Mouse (Mus musculus): ENCODE data around the gene Srl.
"Not testable (repeated sequence)": the region's sequence is repeated elsewhere in the genome, so short reads cannot be mapped to it uniquely, and the experiment has no call there.

Gene Srl

GRCm38 (mm10) chr16:4555555-4555954, 13.9 kb upstream of the Srl start:
- in situ Hi-C loops (cut with MboI, MseI), result loop anchor here (10.0 kb wide), 1 partner anchor 481 kb away; the partner anchor contains the start of gene Trap1

- in situ Hi-C loops (cut with MboI, MseI), result loop anchor here (10.0 kb wide), 1 partner anchor 478 kb away; the partner anchor contains the start of gene Trap1
These were observed 11.4 kb upstream of the Srl start for GRCm38 (mm10) chr16:4552829-4553550.

- in situ Hi-C loops (cut with MboI, MseI), result loop anchor here (10.0 kb wide), 1 partner anchor 477 kb away; the partner anchor contains the start of gene Trap1
These were observed 10.3 kb upstream of the Srl start for GRCm38 (mm10) chr16:4551885-4552284.

- in situ Hi-C loops (cut with MboI, MseI), result loop anchor here (10.0 kb wide), 1 partner anchor 476 kb away; the partner anchor contains the start of gene Trap1
These were observed 9.4 kb upstream of the Srl start for GRCm38 (mm10) chr16:4551056-4551455.

GRCm38 (mm10) chr16:4548953-4549688, 7.5 kb upstream of the Srl start:
- in situ Hi-C loops (cut with MboI, MseI), result no loop called here

- in situ Hi-C loops (cut with MboI, MseI), result no loop called here
These were observed 6.0 kb upstream of the Srl start for GRCm38 (mm10) chr16:4547611-4548010.

- in situ Hi-C loops (cut with MboI, MseI), result no loop called here
These were observed 5.2 kb upstream of the Srl start for GRCm38 (mm10) chr16:4546838-4547237.

GRCm38 (mm10) chr16:4544845-4545244, 3.2 kb upstream of the Srl start:
- in situ Hi-C loops (cut with MboI, MseI), result no loop called here

GRCm38 (mm10) chr16:4543266-4543665, 1.6 kb upstream of the Srl start:
- in situ Hi-C loops (cut with MboI, MseI), result no loop called here

- in situ Hi-C loops (cut with MboI, MseI), result no loop called here
These were observed 689 bp upstream of the Srl start for GRCm38 (mm10) chr16:4542236-4542774.

- in situ Hi-C loops (cut with MboI, MseI), result no loop called here
These were observed 583 bp downstream of the Srl start for GRCm38 (mm10) chr16:4541033-4541432.

- in situ Hi-C loops (cut with MboI, MseI), result no loop called here
These were observed 1.4 kb downstream of the Srl start for GRCm38 (mm10) chr16:4540064-4540775.

- in situ Hi-C loops (cut with MboI, MseI), result no loop called here
These were observed 2.1 kb downstream of the Srl start for GRCm38 (mm10) chr16:4539521-4539920.

- in situ Hi-C loops (cut with MboI, MseI), result no loop called here
These were observed 3.8 kb downstream of the Srl start for GRCm38 (mm10) chr16:4537616-4538358.

GRCm38 (mm10) chr16:4527373-4527772, 14.2 kb downstream of the Srl start:
- in situ Hi-C loops (cut with MboI, MseI), result not testable (repeated sequence)

GRCm38 (mm10) chr16:4523313-4524004, 18.2 kb downstream of the Srl start:
- in situ Hi-C loops (cut with MboI, MseI), result no loop called here

GRCm38 (mm10) chr16:4522879-4523278, 18.7 kb downstream of the Srl start:
- in situ Hi-C loops (cut with MboI, MseI), result no loop called here

GRCm38 (mm10) chr16:4521735-4522530, 19.7 kb downstream of the Srl start:
- in situ Hi-C loops (cut with MboI, MseI), result no loop called here

- in situ Hi-C loops (cut with MboI, MseI), result no loop called here
These were observed 20.4 kb downstream of the Srl start for GRCm38 (mm10) chr16:4521074-4521667.

Data from regulatory T cell (primary cell).